Mouse (Mus musculus) cerebellum, adult 11 months (tissue): ENCODE data around the gene Gm5485.
A peak's percentile ranks its signal among the peaks of the same experiment; 100 is the strongest.

ENCODE experiments used
- DNase-seq: peaks from one replicate; pipeline ENCODE4 v3.0.0; 2022

Gm5485 gene

DNA sequence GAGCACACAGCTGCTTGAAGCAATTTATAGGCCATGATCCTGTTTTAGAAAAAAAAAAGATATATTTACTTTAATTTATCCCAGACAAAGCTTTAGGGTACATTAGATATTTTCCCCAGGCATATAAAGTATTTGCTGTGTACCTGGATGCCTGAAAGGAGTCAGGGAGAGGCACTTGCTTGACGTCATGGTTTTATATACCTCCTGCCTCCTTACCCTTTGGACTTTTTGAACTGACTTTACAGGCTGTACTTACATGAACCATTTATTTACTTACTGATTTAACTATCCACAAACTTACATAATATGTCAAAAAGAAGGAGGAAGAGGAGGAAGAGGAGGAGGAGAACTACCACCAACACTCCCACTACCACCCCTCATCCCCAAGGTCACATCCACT is at the start of gene Gm5485:
Gene Gm5485, minus strand, starts transcription at position 171 of the 400 bp plus-strand sequence.
- DNase-seq = no peak

DNA sequence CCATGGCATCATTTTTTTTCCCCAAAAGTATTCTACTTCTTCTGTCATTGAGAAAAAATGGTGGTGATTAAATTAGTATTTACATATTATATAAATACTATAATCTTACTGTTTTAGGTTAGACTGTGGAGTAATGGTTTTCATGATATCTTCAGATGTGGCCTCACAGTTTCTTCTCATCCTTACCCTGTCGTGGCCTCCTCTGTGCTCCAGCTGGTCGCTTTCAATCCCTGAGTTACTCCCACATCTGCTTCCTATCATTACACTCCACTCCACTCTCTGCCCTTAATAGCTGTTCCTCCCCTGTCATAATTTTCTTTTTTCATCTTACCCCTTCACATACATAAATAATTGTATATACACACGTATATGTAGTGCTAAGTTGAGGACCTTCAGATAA is 41.0 kb upstream of the Gm5485 start:
- no peak for DNase-seq

DNA sequence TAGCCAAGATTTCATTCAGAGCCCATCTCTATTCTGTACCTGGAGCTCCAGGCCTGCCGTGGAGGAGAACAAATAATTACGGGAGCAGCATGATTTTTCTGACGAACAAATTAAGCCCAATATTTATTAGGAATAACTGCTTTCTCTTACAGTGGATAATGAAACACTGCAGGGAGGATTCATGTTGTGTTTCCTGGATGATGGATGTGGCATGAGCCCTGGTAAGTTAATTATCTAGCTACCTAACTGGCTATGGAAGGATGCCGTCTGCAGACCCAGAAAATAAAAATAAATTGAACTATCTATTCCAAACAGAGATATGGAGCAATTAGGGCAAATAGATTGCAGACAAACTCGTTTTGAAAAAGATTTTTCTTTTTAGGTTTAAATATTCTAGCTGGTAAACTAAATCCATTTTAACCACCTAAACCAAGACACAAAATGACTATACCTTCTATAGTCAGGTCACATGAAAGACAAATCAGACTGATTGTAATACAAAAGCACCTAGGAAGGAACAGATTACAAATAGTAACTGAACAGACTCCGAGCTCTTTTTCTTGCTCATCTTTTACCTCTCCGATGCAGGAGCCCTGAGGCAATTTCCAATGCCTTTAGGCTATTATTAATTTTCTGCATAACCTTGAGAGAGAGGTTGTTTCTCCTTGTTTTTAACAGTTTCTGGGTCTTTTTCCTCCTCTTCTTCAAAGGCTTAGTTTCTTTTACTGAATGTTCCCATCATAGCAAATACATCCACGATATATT is 34.1 kb upstream of the Gm5485 start:
- no peak for DNase-seq

DNA sequence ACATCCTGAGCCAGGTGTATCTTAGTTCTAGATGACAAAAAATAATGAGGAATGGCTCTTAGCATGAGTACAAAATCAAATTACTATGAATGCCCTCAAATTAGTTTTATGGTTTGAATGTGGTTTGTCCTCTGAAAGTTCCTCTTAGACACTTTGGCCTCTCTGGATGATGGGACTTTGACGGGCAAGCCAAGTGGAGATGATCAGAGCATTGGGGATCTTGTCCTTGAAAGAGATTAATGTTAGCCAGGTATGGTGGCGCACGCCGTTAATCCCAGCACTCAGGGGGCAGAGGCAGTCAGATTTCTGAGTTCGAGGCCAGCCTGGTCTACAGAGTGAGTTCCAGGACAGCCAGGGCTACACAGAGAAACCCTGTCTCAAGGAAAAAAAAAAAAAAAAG is 32.4 kb upstream of the Gm5485 start:
- no peak for DNase-seq

DNA sequence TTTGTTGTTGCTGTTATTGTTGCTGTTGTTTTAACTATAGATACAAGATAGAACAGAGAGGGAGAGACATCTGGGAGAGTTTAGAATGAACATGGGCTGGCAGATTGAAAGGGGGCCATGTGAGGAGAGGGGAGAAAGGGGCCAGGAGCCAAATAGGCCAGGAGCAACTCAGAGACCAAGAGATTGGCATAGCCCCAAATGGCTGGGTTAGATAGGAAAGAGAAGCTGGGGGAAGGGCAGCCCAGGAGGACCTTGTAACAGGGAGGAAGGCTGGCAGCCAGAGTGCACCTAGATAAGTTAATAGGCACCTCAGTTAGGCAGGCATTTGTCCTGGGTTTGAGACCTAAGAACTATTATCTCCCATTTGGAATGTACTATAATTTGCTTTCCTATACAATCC is 25.3 kb upstream of the Gm5485 start:
- DNase-seq = no peak

DNA sequence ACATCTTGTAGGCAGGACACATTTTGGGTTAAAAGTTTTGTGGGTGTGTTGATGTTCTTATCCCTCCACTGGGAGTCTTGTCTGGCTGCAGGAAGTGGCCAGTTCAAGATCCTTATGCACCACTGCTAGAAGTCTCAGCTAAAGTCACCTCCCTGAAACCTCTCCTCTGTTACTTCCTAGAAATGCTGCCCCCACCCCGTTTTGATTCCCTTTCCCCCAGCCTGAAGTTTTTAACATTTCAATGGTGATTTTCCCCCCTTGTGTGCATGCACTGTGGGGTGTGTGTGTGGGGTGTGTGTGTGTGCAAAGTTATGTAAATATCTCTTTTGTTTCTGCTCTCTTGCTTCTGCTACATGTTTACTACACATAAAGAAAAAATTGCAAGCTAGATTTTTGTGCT is 23.2 kb upstream of the Gm5485 start:
- DNase-seq = no peak

DNA sequence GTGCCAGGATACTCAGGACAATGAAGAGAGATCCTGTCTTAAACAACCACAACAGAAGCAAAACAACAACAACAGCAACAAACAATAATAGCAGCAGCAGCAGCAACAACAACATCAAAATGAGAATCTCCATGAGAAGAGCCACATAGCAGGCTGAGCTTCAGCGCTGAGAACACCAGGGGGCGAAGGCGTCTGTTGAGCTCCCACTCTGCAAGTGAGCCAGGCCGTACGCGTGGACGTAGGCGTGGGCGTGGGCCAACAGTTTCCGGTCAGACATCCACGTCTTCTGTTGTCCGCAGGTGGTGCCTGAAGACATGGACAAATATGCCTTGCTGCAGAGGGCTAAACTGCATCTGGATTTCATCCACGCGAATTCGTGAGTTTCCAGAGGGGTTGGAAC is 18.8 kb upstream of the Gm5485 start, which contains the start of gene Morc1:
Gene Morc1, plus strand, starts transcription at position 211 of the 400 bp plus-strand sequence.
- no peak for DNase-seq

DNA sequence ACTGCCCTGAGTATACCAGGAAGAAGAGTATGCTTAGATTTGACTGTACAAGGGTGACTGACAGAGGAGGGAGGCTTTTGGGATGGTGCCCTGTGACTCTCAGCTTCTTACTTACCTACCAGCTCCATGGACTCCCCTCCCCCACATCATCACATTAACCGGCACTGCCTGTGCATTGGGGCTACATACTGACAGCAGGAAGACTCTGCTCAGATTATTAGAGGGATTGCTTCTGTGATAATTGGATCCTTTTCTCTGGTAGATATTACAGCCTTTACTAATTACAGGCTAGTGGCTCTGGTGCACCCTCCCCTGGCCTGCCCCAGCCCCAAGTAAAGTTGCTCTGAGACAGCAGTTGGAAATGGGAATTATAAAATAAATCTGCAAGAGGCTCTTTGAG is 17.2 kb upstream of the Gm5485 start:
- DNase-seq = no peak

DNA sequence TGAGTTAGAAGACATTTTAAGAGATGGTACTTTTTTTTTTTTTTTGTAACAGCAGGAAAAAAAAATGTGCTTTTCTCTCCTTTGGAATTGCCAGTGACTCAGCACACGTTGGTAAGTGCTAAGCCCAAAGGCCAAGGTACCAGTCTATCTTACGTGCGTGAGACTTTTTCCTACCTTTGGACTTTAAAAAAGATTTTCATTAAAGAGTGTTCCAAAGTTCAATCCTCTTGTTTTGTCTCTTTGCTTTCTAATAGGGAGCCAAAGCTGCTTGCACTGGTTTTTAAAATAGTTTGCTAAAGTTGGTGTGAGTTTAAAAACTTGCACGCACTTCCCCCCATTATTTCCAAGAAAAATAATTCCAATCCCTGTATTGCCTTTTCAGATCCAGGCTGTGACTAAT is 11.9 kb upstream of the Gm5485 start:
- no peak for DNase-seq

DNA sequence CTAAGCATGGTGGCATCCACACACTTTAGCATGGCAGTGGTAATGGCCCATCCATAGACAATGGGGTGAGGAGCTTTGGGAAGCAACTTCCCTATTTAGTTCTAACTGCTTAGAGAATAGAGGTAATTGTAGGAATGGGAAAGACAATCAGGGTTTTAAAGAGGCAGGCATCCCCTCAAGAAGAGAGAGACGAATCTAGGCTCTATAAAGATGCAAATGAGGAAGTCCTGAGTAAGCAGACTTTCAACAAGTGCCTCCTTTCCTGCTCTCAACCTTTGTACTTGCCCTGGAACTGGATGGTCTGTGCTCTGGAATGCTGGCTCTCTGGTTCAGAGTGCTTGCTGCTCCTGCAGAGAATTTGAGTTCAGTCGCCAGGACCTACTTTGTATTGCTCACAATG is 10.3 kb upstream of the Gm5485 start:
- DNase-seq = no peak

DNA sequence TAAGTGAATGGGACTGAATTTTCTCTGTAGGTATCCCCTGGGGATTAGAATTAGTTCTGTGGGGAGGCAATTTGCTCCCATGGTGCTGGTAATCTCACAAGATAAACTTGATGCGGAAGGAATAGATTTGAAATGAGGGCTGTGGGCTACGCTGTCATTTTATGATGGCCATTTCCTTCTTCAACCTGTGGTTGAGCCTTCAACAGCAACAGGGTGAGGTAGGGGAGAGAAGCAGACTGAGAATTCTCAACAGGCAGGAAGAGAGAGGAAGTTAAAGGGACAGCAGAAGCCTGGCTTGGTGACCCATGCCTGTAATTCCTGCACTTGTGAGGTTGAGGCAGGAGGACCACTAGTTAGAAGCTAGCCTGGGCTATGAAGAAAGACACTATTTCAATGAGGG is 6.8 kb upstream of the Gm5485 start:
- no peak for DNase-seq

DNA sequence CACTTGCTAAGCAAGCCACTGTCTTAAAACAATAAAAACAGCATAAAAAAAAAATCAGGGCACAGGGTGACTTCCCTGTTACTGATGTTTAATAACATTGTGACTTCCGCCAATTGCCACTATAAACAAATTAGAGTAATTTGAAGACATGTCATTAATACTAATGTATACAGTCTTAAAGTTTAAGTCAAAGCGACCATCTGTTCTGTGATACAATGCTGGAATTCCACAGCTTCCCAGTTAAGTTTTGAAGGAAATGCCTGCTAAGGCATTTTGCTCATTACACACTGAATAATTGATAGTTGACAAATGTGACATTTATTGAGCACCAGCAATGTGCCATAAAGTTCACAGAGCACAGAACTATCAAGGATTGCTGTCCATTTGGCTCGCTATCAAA is 6.3 kb upstream of the Gm5485 start:
- no peak for DNase-seq

DNA sequence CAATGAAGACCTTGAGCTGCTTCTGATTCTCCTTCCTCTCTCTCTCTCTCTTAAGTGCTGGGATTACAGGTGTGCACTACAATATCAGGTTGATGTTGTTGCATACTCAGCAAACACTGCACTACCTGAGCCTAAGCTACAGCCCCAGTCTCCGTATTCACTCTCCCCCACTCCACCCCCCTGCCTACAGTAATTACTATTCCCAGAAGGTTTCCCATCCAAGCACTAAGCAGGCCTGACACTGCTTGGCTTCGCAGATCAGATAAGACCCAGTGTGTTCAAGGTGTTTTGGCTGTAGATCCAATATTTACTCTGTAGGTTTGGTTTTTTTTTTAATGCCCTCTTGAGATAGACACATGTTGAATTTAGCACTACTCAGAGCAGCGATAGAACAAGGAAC is 2.1 kb downstream of the Gm5485 start:
- DNase-seq = no peak

DNA sequence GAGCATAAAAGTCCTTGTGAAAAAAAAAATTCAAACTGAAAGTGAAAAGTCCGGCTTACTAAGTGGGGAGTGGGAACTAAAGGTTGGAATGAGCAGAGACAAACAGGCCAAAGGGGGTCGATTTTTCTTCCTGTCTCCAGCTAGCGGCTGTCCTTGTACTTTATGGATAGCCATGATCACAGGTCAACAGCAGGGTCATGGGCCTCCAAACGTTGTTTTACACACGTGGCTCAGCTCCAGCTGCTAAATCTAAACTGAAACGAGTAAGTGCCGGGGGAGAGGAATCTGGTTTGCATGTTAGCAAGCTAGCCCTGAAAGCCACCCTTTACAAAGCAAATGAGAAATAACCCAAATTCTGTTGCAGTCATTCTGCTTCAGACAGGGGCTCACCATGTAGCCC is 2.6 kb downstream of the Gm5485 start:
- DNase-seq = no peak

DNA sequence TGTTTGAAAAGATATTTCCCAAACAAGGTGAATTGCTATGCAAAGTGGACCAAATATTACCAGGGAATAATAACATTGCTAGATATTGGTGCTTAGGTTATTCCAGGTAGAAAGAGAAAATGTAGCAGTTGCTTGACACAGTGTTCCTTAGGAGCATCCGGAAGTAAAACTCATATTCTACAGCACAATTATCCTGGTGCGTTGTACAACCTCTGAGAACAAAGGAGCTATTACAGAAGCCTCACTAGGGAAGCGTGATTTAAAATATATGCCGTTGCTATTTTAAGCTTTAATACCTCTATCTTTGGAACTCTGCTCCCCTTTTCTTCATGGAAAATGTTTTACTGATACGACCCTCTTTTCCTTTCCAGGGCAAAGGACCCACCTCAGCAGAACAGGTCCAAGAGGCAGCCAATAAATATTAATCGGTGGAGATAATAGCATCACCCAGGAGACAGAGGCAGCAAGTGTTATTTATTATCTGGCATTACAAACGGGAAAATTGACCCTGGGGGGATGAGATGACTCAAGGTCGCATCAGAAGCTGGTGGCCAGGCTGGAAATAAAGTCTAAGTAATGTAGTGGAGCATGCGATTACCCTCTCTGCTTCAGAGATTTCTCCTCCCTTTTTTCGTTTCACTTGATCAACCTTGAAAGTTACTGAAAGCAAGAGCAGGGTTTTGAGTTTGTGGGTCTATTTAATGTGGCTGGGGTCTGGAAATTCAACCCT is 6.4 kb downstream of the Gm5485 start:
- no peak for DNase-seq

DNA sequence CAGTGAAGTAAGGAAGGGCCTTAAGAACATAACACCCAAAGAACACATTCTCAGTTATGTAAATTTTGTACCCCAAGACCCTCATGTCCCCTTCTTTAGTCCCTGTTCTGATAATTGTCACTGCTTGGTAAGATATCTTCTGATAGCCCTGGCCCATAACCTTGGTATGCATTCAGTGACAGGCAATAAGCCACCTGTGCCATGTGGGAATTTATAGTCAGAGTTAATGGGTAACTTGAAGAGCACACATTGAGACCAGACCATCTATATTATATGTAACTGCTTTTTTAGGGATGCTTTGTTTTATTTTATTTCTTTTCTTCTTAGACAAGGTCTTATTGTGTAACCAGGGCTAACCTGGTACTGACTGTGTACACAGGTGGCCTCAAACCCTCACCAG is 8.2 kb downstream of the Gm5485 start:
- no peak for DNase-seq

DNA sequence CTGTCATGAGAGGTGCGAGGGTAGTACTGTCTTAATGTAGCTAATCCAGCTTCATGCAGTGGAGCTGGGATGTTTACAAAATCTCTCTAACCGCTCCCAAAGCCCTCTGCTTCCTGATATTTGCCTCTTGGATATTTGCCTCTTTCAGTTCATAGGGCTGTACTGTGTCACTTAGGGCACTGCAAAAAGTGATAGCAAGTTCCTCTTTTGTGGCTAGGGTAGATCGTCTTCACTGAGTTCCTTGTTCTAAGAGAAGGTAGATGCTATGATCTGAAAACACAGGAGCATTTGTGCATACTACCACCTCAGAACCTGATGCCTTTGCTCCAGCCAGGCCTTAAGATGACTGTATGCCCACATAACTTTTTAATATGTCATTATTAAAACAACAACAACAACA is 8.8 kb downstream of the Gm5485 start:
- DNase-seq = no peak

DNA sequence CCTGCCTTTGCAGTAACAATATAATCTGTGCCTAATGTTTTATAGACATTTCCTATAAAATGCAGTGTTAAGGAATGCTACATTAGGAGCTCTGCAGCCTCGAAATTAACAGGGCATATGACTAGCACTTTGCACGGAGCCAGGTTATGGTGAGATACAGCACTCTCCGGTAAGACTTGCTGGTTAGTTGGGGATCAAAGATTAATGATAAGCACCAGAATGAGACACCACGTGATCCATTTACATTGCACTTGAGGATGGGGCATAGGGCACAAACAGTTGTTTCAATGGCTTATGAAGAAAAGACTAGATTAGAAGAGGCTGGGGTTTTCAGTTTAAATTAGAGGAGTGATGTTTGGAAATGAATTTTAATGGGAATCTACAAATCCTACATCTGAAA is 9.3 kb downstream of the Gm5485 start:
- no peak for DNase-seq

DNA sequence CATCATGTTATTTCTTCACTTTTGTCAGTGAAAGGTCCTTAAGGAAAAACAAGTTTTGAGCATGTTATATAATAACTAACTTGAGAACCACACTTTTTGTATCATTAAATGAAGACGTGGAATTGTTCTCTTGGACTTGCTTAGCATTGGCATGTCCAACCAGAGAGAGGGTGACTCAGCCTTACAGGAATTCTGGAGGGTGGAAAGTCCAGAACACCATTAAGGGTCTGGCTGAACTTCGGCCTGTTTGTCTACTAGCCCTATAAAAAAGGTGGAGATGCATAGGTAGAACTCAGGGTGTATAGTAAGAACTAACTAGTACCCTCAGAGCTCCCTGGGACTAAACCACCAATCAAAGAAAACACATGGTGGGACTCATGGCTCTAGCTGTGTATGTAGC is 16.9 kb downstream of the Gm5485 start:
- no peak for DNase-seq

DNA sequence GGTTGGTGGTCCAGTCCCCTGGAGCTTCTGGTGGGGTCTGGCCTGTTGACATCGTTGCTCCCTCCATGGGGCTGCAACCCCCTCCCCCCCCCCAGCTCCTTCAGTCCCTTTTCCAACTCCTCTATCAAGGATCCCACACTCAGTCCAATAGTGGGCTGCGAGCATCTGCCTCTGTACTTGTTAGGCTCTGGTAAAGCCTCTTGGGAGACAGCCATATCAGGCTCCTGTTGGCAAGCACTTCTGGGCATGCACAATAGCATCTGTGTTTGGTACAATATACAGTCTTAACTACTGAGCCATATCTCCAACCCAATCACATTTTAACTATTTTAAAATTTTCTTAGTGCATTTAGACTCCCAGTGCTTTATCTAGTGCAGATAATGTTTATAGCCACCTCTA is 25.2 kb downstream of the Gm5485 start:
- no peak for DNase-seq

DNA sequence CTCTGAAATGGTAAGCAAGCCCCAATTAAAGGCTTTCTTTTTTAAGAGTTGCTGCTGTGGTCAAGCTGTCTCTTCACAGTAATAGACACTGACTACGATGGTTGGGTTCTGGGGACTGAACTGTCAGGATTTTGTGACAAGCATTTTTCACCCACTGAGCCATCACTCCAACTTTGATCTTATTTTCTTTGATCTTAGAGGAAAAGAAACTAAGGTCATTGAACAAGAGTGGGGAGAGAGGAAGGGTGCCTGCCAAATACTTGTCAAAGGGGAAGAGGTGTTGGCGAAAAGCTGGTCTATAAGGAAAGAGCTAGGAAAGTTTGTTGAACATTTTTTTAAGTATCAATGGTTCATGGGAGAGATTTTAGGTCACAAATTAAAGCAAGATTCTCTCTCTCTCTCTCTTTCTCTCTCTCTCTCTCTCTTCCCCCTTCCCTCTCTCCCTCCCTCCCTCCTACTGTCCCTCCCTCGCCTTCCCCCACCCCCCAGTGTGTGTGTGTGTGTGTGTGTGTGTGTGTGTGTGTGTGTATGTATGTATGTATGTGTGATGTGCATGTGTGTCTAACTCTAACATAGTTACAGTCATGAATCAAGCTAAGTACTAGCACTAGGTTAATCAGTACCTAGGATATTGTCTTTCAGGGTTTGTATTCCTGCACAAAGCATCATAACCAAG is 28.5 kb downstream of the Gm5485 start:
- DNase-seq = no peak

DNA sequence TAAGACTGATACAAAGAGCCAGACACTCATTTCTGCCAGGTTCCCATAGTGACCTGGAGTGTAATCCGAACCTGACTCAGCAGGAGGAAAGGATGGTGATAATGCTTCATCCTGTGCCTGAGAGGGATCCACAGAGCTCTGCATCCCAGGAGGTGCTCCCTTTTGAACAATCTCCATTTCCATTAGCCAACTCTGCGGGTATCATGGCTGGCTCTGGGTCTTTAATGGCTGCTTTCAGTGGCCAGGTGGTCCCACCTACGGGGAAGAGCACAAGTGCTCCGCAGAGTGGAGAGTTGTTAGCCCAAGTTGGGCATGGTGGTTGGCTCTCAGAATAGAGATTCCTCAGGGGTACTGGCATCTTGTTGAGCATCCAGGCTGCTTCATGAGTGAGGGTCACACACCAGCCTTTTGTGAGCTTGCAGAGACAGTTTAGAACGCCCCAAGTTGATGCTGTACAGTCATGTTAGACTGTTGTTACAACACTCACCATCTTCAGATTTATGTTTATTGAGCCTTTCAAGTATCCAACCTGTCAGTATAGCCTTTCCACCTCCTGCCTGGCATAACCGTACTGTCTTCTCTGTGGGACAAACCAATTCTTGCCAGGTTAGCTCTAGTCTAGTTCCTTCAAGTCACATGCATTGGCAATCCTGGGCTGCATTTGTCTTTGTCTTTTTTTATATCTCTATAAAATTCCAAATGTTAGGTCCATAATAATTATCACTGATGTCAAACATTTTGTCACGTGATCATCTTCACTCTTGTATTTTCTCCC is 38.3 kb downstream of the Gm5485 start:
- DNase-seq = peak; percentile 82

DNA sequence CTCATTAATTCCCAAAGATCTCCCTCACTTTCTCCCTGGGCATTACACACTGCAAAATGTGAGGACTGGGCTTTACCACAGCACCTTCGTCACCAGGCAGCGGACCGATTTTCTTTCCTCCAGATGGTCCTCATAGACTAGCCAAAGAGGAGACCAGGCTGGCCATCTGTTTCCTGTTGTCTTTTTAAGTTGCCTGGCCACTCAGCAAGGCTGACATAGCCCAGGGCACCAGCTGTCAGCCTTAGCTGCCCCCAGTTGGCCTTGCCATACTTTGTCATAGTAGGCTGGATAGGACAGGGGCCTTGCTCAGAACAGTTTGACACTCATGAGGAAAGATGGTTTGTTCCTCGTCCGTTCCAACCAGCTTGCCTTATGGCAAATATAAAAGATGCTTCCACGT is 39.8 kb downstream of the Gm5485 start:
- peak; percentile 83 for DNase-seq
